Mouse (Mus musculus): Measurements from ENCODE around the gene Rab43. TPM values are rescaled to one million over a fixed set of nuclear protein-coding genes. Genes with fewer than 3 reads are reported as not detected.
"Not testable (repeated sequence)": the region's sequence is repeated elsewhere in the genome, so short reads cannot be mapped to it uniquely, and the experiment has no call there.

Gene Rab43
- polyA plus RNA-seq, 1 experiment: 77.6 TPM

- H3K27me3 ChIP-seq (replicated peaks): no peaks in the 10 kb centered on the region
- H3K36me3 ChIP-seq (replicated peaks; ENCODE audit: low read length): peaks cover 35% of the 10 kb centered on the region
- TF ChIP-seq FLI1 (IDR thresholded peaks at IDR 0.05; ENCODE audit: low read length) (no peak), GATA1 (IDR thresholded peaks at IDR 0.05; ENCODE audit: borderline replicate concordance, low read length) (0 out of 3 replicates have a peak, but pooled peaks have one; percentile 34)
- H3K4me1 ChIP-seq: peaks cover 69% of the 10 kb centered on the region
- no peaks in the 10 kb centered on the region for H3K9me3 ChIP-seq
- peak within 1 kb of the TSS; percentile 93 for H3K4me3 ChIP-seq (replicated peaks)
Observed at GRCm38 (mm10) chr6:87777842-87778241, 34.1 kb downstream of the Rab43 start, which contains the start of gene Gp9. TSS of gene Gp9 (plus strand) at chr6:87778072.

GRCm38 (mm10) chr6:87776663-87777062 is 35.3 kb downstream of the Rab43 start:
- no peaks in the 10 kb centered on the region for H3K9me3 ChIP-seq
- H3K4me1 ChIP-seq: peaks cover 67% of the 10 kb centered on the region
- peak overlapping the region; percentile 93 for H3K4me3 ChIP-seq (replicated peaks)
- peaks cover 31% of the 10 kb centered on the region for H3K36me3 ChIP-seq (replicated peaks; ENCODE audit: low read length)
- TF ChIP-seq GATA1 (IDR thresholded peaks at IDR 0.05; ENCODE audit: borderline replicate concordance, low read length) (no peak), FLI1 (IDR thresholded peaks at IDR 0.05; ENCODE audit: low read length) (no peak)
- no peaks in the 10 kb centered on the region for H3K27me3 ChIP-seq (replicated peaks)

GRCm38 (mm10) chr6:87775588-87776245 is 36.2 kb downstream of the Rab43 start:
- Histone ChIP-seq H3K4me3 (replicated peaks) (peak overlapping the region; percentile 93), H3K36me3 (replicated peaks; ENCODE audit: low read length) (peaks cover 25% of the 10 kb centered on the region), H3K9me3 (no peaks in the 10 kb centered on the region), H3K27me3 (replicated peaks) (no peaks in the 10 kb centered on the region), H3K4me1 (peaks cover 70% of the 10 kb centered on the region)
- no peak for TF ChIP-seq FLI1 (IDR thresholded peaks at IDR 0.05; ENCODE audit: low read length)
- peak; percentile 81; the same call in 1 of the 3 replicates for TF ChIP-seq GATA1 (IDR thresholded peaks at IDR 0.05; ENCODE audit: borderline replicate concordance, low read length)

GRCm38 (mm10) chr6:87774909-87775308 is 37.1 kb downstream of the Rab43 start:
- peak overlapping the region; percentile 64 for H3K4me3 ChIP-seq (replicated peaks)
- H3K4me1 ChIP-seq: peaks cover 69% of the 10 kb centered on the region
- no peaks in the 10 kb centered on the region for H3K27me3 ChIP-seq (replicated peaks)
- H3K9me3 ChIP-seq: no peaks in the 10 kb centered on the region
- H3K36me3 ChIP-seq (replicated peaks; ENCODE audit: low read length): peaks cover 17% of the 10 kb centered on the region
- TF ChIP-seq GATA1 (IDR thresholded peaks at IDR 0.05; ENCODE audit: borderline replicate concordance, low read length) (no peak), FLI1 (IDR thresholded peaks at IDR 0.05; ENCODE audit: low read length) (no peak)

GRCm38 (mm10) chr6:87774466-87774865 is 37.5 kb downstream of the Rab43 start:
- TF ChIP-seq GATA1 (IDR thresholded peaks at IDR 0.05; ENCODE audit: borderline replicate concordance, low read length) (no peak), FLI1 (IDR thresholded peaks at IDR 0.05; ENCODE audit: low read length) (no peak)
- H3K27me3 ChIP-seq (replicated peaks): no peaks in the 10 kb centered on the region
- peaks cover 13% of the 10 kb centered on the region for H3K36me3 ChIP-seq (replicated peaks; ENCODE audit: low read length)
- no peak overlapping the region for H3K4me3 ChIP-seq (replicated peaks)
- no peaks in the 10 kb centered on the region for H3K9me3 ChIP-seq
- H3K4me1 ChIP-seq: peaks cover 64% of the 10 kb centered on the region

- Histone ChIP-seq H3K4me3 (replicated peaks) (no peak overlapping the region), H3K4me1 (peaks cover 30% of the 10 kb centered on the region), H3K27me3 (replicated peaks) (no peaks in the 10 kb centered on the region), H3K36me3 (replicated peaks; ENCODE audit: low read length) (no peaks in the 10 kb centered on the region), H3K9me3 (no peaks in the 10 kb centered on the region; the same call in 1 of the 2 replicates)
- TF ChIP-seq GATA1 (IDR thresholded peaks at IDR 0.05; ENCODE audit: borderline replicate concordance, low read length): no peak
- no peak for TF ChIP-seq FLI1 (IDR thresholded peaks at IDR 0.05; ENCODE audit: low read length)
Observed at GRCm38 (mm10) chr6:87770626-87771025, 41.3 kb downstream of the Rab43 start.

GRCm38 (mm10) chr6:87764296-87764695 is 47.7 kb downstream of the Rab43 start:
- not testable (repeated sequence) for H3K36me3 ChIP-seq (replicated peaks; ENCODE audit: low read length); H3K27me3 ChIP-seq (replicated peaks); H3K9me3 ChIP-seq; H3K4me3 ChIP-seq (replicated peaks)
- H3K4me1 ChIP-seq: peaks cover 26% of the 10 kb centered on the region

GRCm38 (mm10) chr6:87763376-87764280 is 48.3 kb downstream of the Rab43 start:
- H3K36me3 ChIP-seq (replicated peaks; ENCODE audit: low read length): no peaks in the 10 kb centered on the region
- H3K4me1 ChIP-seq: peaks cover 26% of the 10 kb centered on the region
- no peak overlapping the region for H3K4me3 ChIP-seq (replicated peaks)
- TF ChIP-seq FLI1 (IDR thresholded peaks at IDR 0.05; ENCODE audit: low read length) (no peak), GATA1 (IDR thresholded peaks at IDR 0.05; ENCODE audit: borderline replicate concordance, low read length) (no peak)
- no peaks in the 10 kb centered on the region; the same call in 1 of the 2 replicates for H3K9me3 ChIP-seq
- H3K27me3 ChIP-seq (replicated peaks): peaks cover 2% of the 10 kb centered on the region

- no peak for TF ChIP-seq GATA1 (IDR thresholded peaks at IDR 0.05; ENCODE audit: borderline replicate concordance, low read length)
- TF ChIP-seq FLI1 (IDR thresholded peaks at IDR 0.05; ENCODE audit: low read length): no peak
- 0 out of 2 replicates have a peak, but pooled peaks cover 5% of the 10 kb centered on the region for H3K9me3 ChIP-seq
- peaks cover 5% of the 10 kb centered on the region for H3K36me3 ChIP-seq (replicated peaks; ENCODE audit: low read length)
- H3K27me3 ChIP-seq (replicated peaks): peaks cover 2% of the 10 kb centered on the region
- H3K4me1 ChIP-seq: peaks cover 22% of the 10 kb centered on the region
- H3K4me3 ChIP-seq (replicated peaks): no peak overlapping the region
Observed at GRCm38 (mm10) chr6:87762161-87762560, 49.8 kb downstream of the Rab43 start.

- no peak for TF ChIP-seq GATA1 (IDR thresholded peaks at IDR 0.05; ENCODE audit: borderline replicate concordance, low read length)
- no peak for TF ChIP-seq FLI1 (IDR thresholded peaks at IDR 0.05; ENCODE audit: low read length)
Observed at GRCm38 (mm10) chr6:87759850-87760249, 52.1 kb downstream of the Rab43 start.

More at GRCm38 (mm10) chr6:87759850-87760249, 52.1 kb downstream of the Rab43 start:
- H3K36me3 ChIP-seq (replicated peaks; ENCODE audit: low read length): peaks cover 22% of the 10 kb centered on the region
- peaks cover 3% of the 10 kb centered on the region for H3K27me3 ChIP-seq (replicated peaks)
- peaks cover 29% of the 10 kb centered on the region for H3K4me1 ChIP-seq
- no peak overlapping the region for H3K4me3 ChIP-seq (replicated peaks)
- H3K9me3 ChIP-seq: 0 out of 2 replicates have a peak, but pooled peaks cover 5% of the 10 kb centered on the region

All from megakaryocyte, embryonic 14.5 days (primary cell).